Mouse (Mus musculus): ENCODE results near the gene Sppl2b.
A peak's percentile ranks its signal among the peaks of the same experiment; 100 is the strongest.
"Not testable (repeated sequence)": the region's sequence is repeated elsewhere in the genome, so short reads cannot be mapped to it uniquely, and the experiment has no call there.

The Sppl2b gene

GRCm38 (mm10) chr10:80854913-80855748, at the start of gene Sppl2b, which contains the start of gene Lsm7:
Gene Sppl2b, plus strand, starts transcription at chr10:80855275.
Gene Lsm7, minus strand, starts transcription at chr10:80855209.
- DNase-seq (ENCODE audit: extremely low read depth, insufficient read length, low spot score) = peak; percentile 97

GRCm38 (mm10) chr10:80805322-80805721, 49.8 kb upstream of the Sppl2b start:
- no peak for DNase-seq (ENCODE audit: extremely low read depth, insufficient read length, low spot score)

- DNase-seq (ENCODE audit: extremely low read depth, insufficient read length, low spot score) = peak; percentile 47
Measured at GRCm38 (mm10) chr10:80805925-80806324, 49.1 kb upstream of the Sppl2b start.

GRCm38 (mm10) chr10:80806341-80807056, 48.6 kb upstream of the Sppl2b start:
- no peak for DNase-seq (ENCODE audit: extremely low read depth, insufficient read length, low spot score)

GRCm38 (mm10) chr10:80807057-80807627, 47.9 kb upstream of the Sppl2b start:
- DNase-seq (ENCODE audit: extremely low read depth, insufficient read length, low spot score) = no peak

GRCm38 (mm10) chr10:80808099-80808984, 46.7 kb upstream of the Sppl2b start:
- no peak for DNase-seq (ENCODE audit: extremely low read depth, insufficient read length, low spot score)

GRCm38 (mm10) chr10:80808985-80809632, 46.0 kb upstream of the Sppl2b start:
- no peak for DNase-seq (ENCODE audit: extremely low read depth, insufficient read length, low spot score)

GRCm38 (mm10) chr10:80810084-80810483, 45.0 kb upstream of the Sppl2b start:
- DNase-seq (ENCODE audit: extremely low read depth, insufficient read length, low spot score) = no peak

- DNase-seq (ENCODE audit: extremely low read depth, insufficient read length, low spot score) = no peak
Measured at GRCm38 (mm10) chr10:80812391-80813041, 42.6 kb upstream of the Sppl2b start.

- no peak for DNase-seq (ENCODE audit: extremely low read depth, insufficient read length, low spot score)
Measured at GRCm38 (mm10) chr10:80813366-80813765, 41.7 kb upstream of the Sppl2b start, which contains the start of gene Jsrp1. Gene Jsrp1, minus strand, starts transcription at chr10:80813498.

GRCm38 (mm10) chr10:80814800-80815199, 40.3 kb upstream of the Sppl2b start:
- no peak for DNase-seq (ENCODE audit: extremely low read depth, insufficient read length, low spot score)

- not testable (repeated sequence) for DNase-seq (ENCODE audit: extremely low read depth, insufficient read length, low spot score)
Measured at GRCm38 (mm10) chr10:80816303-80816702, 38.8 kb upstream of the Sppl2b start.

- DNase-seq (ENCODE audit: extremely low read depth, insufficient read length, low spot score) = no peak
Measured at GRCm38 (mm10) chr10:80817164-80817563, 37.9 kb upstream of the Sppl2b start.

- DNase-seq (ENCODE audit: extremely low read depth, insufficient read length, low spot score) = not testable (repeated sequence)
Measured at GRCm38 (mm10) chr10:80817955-80818354, 37.1 kb upstream of the Sppl2b start.

- no peak for DNase-seq (ENCODE audit: extremely low read depth, insufficient read length, low spot score)
Measured at GRCm38 (mm10) chr10:80818599-80819281, 36.3 kb upstream of the Sppl2b start.

- DNase-seq (ENCODE audit: extremely low read depth, insufficient read length, low spot score) = no peak
Measured at GRCm38 (mm10) chr10:80819406-80819805, 35.7 kb upstream of the Sppl2b start.

- DNase-seq (ENCODE audit: extremely low read depth, insufficient read length, low spot score) = peak; percentile 45
Measured at GRCm38 (mm10) chr10:80821991-80822390, 33.1 kb upstream of the Sppl2b start.

- DNase-seq (ENCODE audit: extremely low read depth, insufficient read length, low spot score) = no peak
Measured at GRCm38 (mm10) chr10:80822528-80822927, 32.5 kb upstream of the Sppl2b start.

GRCm38 (mm10) chr10:80823316-80823715, 31.8 kb upstream of the Sppl2b start:
- DNase-seq (ENCODE audit: extremely low read depth, insufficient read length, low spot score) = no peak
